Mouse (Mus musculus): Measurements from ENCODE around the gene Epor.
A peak's percentile ranks its signal among the peaks of the same experiment; 100 is the strongest.

The Epor gene

GRCm38 (mm10) chr9:21963417-21963816 is at the start of gene Epor:
Gene Epor (minus strand): TSS chr9:21963506.
- DNase-seq (ENCODE audit: low read depth, low spot score) = no peak

DNA sequence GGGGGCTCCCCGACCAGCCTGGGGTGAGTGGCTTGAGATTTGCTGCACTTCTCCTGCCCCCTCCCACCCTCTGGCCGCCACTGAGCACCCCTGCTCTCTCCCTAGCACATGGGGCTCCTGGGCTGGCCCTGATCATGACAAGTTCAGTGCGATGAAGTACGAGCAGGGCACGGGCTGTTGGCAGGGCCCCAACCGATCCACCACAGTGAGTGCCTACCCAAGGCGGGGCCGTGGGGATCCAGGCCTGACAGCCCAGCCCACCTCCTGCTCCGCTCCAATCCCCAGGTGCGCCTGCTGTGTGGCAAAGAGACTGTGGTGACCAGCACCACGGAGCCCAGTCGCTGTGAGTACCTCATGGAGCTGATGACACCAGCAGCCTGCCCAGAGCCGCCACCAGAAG is 49.4 kb upstream of the Epor start:
- no peak for DNase-seq (ENCODE audit: low read depth, low spot score)

- no peak for DNase-seq (ENCODE audit: low read depth, low spot score)
These were observed 47.7 kb upstream of the Epor start for GRCm38 (mm10) chr9:22011055-22011454.

DNA sequence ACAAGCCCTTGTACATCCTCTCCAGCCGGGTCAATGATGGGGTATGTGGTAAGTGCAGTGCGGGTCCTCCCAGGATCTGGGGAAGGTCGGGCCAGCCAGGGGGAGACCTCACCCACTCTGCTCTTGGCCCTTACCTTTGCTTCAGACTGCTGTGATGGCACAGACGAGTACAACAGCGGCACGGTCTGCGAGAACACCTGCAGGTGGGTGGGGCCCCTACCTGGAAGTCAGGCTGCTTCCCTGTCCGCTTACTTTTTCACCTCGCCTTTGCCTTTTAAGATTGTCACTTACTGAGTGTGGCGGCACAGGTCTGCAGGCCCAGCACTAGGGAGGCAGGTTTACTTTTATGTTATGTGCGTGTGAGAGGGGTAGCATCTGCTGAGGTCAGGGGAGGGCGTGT is 41.2 kb upstream of the Epor start:
- DNase-seq (ENCODE audit: low read depth, low spot score) = no peak

DNA sequence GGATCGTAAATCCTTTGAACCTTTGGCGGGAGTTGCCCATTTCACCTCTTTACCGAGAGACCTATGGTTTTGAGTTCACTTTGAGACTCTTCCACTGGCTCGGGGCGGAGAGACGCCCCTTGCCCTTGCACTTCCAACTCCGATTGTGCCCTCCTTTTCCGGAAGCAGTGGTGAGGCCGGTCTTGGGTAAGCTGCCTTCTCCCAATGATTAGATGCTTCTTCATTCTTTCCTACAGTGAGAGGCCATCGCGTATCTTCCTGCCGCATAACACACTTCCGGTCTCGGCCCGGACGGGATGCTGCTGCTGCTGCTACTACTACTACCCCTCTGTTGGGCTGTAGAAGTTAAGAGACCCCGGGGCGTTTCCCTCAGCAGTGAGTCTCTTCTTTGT is 39.9 kb upstream of the Epor start:
- peak; percentile 66 for DNase-seq (ENCODE audit: low read depth, low spot score)

DNA sequence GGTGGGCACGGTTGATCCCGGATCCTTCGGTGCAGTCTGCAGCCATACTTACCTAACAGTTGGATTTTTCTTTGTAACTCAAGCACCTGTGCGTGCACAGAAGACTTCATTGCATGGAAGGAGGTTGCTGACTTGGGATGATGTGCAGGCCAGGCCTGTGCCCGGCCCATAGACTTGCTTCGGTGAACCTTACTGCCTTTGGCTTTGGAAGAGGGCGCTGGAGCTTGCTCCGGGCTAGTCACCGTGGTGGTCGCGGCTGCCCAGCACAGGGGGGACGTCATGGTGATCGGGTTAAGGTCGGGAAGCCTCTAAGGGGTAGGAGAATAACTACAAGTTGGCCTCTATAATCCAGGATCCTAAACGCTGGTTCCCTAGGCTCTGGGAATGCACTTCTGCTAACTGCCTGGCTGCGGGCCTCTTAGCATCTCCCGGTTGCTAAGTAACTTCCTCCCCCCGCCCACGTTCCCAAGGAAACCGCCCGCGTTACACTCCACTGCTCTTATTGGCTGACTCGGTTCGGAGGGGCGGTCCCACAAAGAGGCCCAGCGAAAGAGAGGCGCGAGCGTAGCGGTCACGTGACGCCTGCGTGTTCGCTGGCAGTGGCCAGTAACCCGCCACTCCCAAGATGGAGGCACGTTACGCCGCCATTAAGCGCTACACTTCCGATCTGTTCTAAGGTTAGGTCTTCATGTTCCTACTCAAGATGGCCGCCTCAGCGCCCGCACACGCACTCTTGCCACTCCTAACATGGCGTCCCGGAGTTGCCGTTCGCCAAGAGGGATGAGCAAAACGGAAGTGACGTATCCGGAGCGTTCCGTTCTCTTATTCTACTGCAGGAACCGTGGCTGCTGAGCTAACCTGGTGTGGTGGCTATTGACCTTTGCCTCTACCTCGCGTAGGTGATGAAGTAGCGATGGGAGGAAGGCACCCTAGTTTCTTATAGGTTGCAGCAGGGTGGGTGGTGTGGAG is 39.2 kb upstream of the Epor start, which contains the start of the genes Ccdc151 and Prkcsh:
Gene Ccdc151 (minus strand): TSS at position 441 of the 969 bp plus-strand sequence.
Gene Prkcsh (plus strand): TSS at position 613 of the 969 bp plus-strand sequence.
- DNase-seq (ENCODE audit: low read depth, low spot score) = peak; percentile 100

DNA sequence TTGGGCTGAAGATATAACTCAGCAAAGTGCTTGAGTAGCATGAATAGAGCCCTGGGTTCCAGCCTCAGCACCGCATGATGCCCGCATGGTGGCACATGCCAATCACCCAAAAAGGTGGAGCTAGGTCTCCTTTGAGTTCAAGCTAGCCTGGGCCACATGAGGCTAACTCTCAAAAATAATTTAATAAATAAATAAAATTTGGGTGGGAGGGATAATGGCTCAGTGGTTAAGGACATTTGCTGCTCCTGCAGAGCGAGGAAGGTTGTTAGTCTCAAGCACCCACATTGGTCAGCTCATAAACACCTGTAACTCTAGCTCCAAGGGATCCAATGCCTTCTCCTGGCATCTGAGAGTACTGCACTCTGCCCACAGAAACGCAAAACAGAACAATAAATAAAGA is 38.3 kb upstream of the Epor start:
- no peak for DNase-seq (ENCODE audit: low read depth, low spot score)

- no peak for DNase-seq (ENCODE audit: low read depth, low spot score)
These were observed 37.0 kb upstream of the Epor start for GRCm38 (mm10) chr9:22000296-22000695.

DNA sequence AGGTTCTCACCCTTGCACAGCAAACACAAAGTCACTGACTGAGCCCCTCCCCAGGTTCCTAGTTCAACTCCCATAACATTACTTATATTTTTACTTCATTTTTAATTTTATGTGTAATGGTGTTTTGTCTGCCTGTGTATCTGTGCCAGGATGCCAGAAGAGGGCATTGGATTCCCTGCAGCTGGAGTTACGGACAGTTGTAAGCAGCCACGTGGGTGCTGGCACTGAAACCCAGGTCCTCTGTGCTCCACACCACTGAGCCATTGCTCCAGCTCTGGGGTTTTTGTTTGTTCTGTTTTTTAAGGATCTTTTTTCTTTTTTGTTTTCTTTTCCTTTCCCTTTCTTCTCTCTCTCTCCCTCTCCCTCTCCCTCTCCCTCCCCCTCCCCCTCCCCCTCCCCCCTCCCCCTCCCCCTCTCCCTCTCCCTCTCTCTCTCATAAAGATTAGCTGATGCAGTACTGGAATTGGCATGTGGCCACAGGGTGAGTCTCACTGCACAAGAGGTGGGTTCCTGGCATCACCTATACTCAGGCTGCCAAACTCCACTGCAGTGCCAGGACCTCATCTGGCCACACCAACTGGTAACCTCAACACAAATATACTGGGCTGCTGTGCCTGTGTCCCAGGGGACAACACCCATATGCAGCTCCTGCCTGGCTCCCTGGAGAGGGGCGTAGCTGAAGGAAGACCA is 33.0 kb upstream of the Epor start:
- DNase-seq (ENCODE audit: low read depth, low spot score) = no peak

- no peak for DNase-seq (ENCODE audit: low read depth, low spot score)
These were observed 28.9 kb upstream of the Epor start for GRCm38 (mm10) chr9:21992227-21992626.

GRCm38 (mm10) chr9:21989230-21990110 is 26.2 kb upstream of the Epor start, which contains the start of gene Rgl3:
Gene Rgl3 (minus strand): TSS chr9:21989446.
- no peak for DNase-seq (ENCODE audit: low read depth, low spot score)

GRCm38 (mm10) chr9:21988421-21989101 is 25.3 kb upstream of the Epor start:
- peak; percentile 51 for DNase-seq (ENCODE audit: low read depth, low spot score)

- no peak for DNase-seq (ENCODE audit: low read depth, low spot score)
These were observed 24.5 kb upstream of the Epor start for GRCm38 (mm10) chr9:21987592-21988342.

- DNase-seq (ENCODE audit: low read depth, low spot score) = no peak
These were observed 20.6 kb upstream of the Epor start for GRCm38 (mm10) chr9:21983911-21984310.

DNA sequence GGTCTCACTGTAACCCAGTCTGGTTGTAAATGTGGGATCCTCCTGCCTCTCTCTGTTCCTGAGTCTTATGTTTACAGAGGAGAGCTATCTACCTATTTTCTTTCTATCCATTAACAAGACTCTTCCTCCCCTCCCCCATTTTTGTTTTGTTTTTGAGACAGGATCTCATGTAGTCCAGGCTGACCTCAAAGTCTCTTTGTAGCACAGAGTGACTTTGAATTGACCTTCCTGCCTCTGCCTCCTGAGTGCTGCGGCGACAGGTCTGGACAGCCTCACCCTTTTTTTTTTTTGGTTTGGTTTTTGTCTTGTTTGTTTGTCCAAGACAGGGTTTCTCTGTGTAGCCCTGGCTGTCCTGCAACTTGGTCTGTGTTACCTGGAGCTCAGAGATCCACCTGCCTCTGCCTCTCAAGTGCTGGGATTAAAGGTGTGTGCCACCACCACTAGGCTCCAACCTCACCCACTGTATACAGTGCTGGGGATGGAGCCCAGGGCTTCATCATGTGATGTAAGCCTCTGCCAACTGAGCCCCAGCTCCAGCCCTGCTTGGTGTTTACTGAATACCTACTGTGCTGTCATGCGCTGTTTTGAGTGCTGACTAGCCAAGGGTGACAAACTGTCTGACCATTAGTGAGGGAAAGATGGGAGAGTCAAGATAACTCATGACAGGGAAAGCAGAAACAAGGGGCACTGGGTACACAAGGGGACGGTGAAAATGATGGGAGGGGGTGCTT is 15.3 kb upstream of the Epor start:
- DNase-seq (ENCODE audit: low read depth, low spot score) = peak; percentile 58

DNA sequence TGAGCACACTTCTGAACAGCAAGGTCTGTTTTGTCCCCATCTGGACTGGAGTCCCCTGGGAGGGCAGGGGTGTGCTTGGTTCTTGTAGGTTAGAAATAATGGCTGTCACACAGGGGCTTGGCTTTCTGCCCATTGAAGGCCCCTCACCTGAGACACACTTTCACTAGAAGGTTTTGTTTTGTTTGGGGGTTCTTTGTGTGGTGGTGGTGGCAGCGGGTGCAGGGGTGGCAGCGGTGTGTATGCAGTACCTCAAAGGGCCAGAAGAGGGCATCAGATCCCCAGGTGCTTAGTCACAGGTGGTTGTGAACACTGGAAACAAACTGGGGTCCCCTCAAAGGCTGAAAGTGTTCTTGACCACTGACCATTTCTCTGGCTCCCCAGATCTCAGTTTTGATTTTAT is 14.7 kb upstream of the Epor start:
- peak; percentile 57 for DNase-seq (ENCODE audit: low read depth, low spot score)

DNA sequence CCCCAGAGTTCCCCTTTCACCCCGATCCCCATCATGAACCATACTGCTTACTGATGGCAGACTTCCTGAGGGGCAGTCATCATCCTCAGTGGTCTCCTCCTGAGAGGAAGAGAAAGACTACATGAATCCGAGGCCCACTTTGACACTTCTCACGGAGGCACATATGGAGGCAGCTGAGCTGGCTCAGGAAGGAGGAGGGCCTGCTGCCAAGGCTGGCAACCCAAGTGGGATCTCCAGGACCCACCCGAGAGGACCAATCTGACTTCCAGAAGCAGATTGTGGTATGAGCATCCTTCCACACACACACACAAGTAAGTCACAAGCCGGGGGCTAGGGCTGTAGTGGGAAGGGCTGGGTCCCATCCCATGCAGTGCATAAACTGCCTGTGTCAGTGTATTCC is 14.0 kb upstream of the Epor start:
- DNase-seq (ENCODE audit: low read depth, low spot score) = no peak

DNA sequence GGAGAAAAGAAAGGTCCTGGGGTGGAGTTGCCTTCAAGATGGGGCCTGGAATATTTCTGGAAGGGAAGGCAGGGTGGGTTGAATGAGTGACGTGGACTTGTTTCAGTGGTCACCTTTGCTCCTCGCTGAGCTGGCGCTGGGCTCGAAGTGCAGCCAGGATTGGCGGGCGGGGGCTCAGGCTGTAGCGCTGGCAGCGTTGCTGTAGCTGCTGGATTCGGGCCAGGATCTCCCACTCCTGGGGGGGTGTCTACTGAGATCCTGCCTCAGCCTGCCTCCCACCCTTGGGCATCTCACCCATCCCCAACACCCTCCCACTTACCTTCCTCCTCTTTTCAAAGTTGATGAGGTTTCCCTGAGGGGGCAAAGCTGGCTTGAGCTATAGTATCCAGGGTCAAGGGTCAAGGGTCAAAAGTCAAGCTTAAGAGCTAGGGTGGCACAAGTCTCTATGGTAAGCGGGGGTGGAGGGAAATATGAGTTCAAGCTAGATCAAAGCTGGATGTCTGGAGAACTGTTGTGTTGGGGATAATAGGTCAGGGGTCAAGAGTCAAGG is 13.4 kb upstream of the Epor start:
- no peak for DNase-seq (ENCODE audit: low read depth, low spot score)

- no peak for DNase-seq (ENCODE audit: low read depth, low spot score)
These were observed 6.0 kb upstream of the Epor start for GRCm38 (mm10) chr9:21969304-21969703.

Data from ZHBTc4 (cell line).